Comparison of ENCODE assay signal across 27 mouse cellular contexts in genomic region chr5:5838767-5839166, GRCm38 (mm10).
DNase-seq lines count a peak whose midpoint lies in the region; ATAC-seq and TF ChIP-seq lines count a peak whose summit lies in the region.
"Had no signal": no experiment of that assay in that cellular context is flagged by ENCODE, and none has a peak within 500 bp of the region (broad histone marks: within the 10 kb centered on the region; RNA-seq: fewer than 3 reads in every experiment).

No protein-coding gene starts in this region.

- H3K4me1 ChIP-seq in G1E (ENCODE audit: insufficient read depth, low read depth, low read length), result peaks cover 20% of the 10 kb centered on the region
- no peaks in the 10 kb centered on the region for H3K4me1 ChIP-seq in forebrain, postnatal 0 days (ENCODE audit: insufficient read depth)
- H3K4me1 ChIP-seq: embryonic facial prominence, embryonic 13.5 days; embryonic facial prominence, embryonic 15.5 days; forebrain, embryonic 10.5 days; forebrain, embryonic 12.5 days had no signal

- no peak overlapping the region for H3K4me2 ChIP-seq in forebrain, postnatal 0 days (ENCODE audit: low read depth)
- H3K4me2 ChIP-seq: embryonic facial prominence, embryonic 13.5 days; embryonic facial prominence, embryonic 15.5 days; forebrain, embryonic 12.5 days had no signal

- no peaks in the 10 kb centered on the region for H3K9me3 ChIP-seq in G1E (replicated peaks)
- H3K9me3 ChIP-seq in forebrain, postnatal 0 days (ENCODE audit: low read length), result no peaks in the 10 kb centered on the region
- H3K9me3 ChIP-seq: embryonic facial prominence, embryonic 13.5 days; embryonic facial prominence, embryonic 15.5 days; forebrain, embryonic 10.5 days; forebrain, embryonic 12.5 days had no signal

- DNase-seq in 416B (ENCODE audit: low read depth), result peak; percentile 22
- DNase-seq in G1E (ENCODE audit: low spot score), result peak; percentile 29
- no peak for DNase-seq in spleen, postnatal 36 days (ENCODE audit: low spot score in 2 of 2)
- no peak for DNase-seq in forebrain, postnatal 0 days
- DNase-seq in left cerebral cortex, adult 9 months (ENCODE audit: low spot score in 2 of 2), result no peak
- DNase-seq: adrenal gland, adult 8-10 months; adrenal gland, postnatal 14 days; adrenal gland, postnatal 36 days; B cell, adult 2 months; cerebellum, adult 11-12 months; cerebellum, adult 2 months; cerebellum, adult 9-10 months; cerebellum, postnatal 10 days; cerebellum, postnatal 25 days; embryo, embryonic 11 days had no signal

- ATAC-seq in G1E (ENCODE audit: extremely low read depth, insufficient number of reproducible peaks, low FRiP score, poor library complexity, severe bottlenecking), result peak; percentile 96
- 0 out of 2 replicates have a peak, but pooled peaks have one; percentile 42 for ATAC-seq in common myeloid progenitor, adult 5-6 weeks (replicated peaks; ENCODE audit: low read depth, poor library complexity, severe bottlenecking)
- no peak for ATAC-seq in forebrain, postnatal 0 days
- ATAC-seq: activated CD4-positive, CD25-positive, alpha-beta regulatory T cell, adult 4 months; CD4-positive, CD25-positive, alpha-beta regulatory T cell, adult 4 months; forebrain, embryonic 14.5 days; forebrain, embryonic 16.5 days; Patski had no signal

- 63% methylated on average over 3 of the region's 3 CpGs for WGBS in forebrain, postnatal 0 days

- no peaks in the 10 kb centered on the region for H3K27me3 ChIP-seq in G1E (ENCODE audit: insufficient read depth, low read length)
- H3K27me3 ChIP-seq in forebrain, postnatal 0 days (ENCODE audit: insufficient read depth, low read length), result no peaks in the 10 kb centered on the region
- H3K27me3 ChIP-seq: CH12.LX; embryonic facial prominence, embryonic 13.5 days; embryonic facial prominence, embryonic 15.5 days; forebrain, embryonic 12.5 days had no signal

- H3K27ac ChIP-seq in forebrain, postnatal 0 days (ENCODE audit: low read depth, low read length), result no peak overlapping the region
- H3K27ac ChIP-seq: embryonic facial prominence, embryonic 13.5 days; embryonic facial prominence, embryonic 15.5 days; forebrain, embryonic 10.5 days; forebrain, embryonic 12.5 days had no signal

- TF ChIP-seq CTCF in G1E (IDR thresholded peaks at IDR 0.05; ENCODE audit: low read depth, low read length), result no peak
- no peak for TF ChIP-seq CTCF in forebrain, postnatal 0 days (IDR thresholded peaks at IDR 0.05; ENCODE audit: low read depth)

- H3K36me3 ChIP-seq in G1E (replicated peaks), result no peaks in the 10 kb centered on the region
- H3K36me3 ChIP-seq in forebrain, postnatal 0 days (ENCODE audit: insufficient read depth), result no peaks in the 10 kb centered on the region
- H3K36me3 ChIP-seq: embryonic facial prominence, embryonic 13.5 days; embryonic facial prominence, embryonic 15.5 days; forebrain, embryonic 10.5 days; forebrain, embryonic 12.5 days had no signal

- H3K4me3 ChIP-seq in G1E (ENCODE audit: low read depth, low read length), result no peak overlapping the region
- H3K4me3 ChIP-seq in forebrain, postnatal 0 days (ENCODE audit: low read depth, low read length), result no peak overlapping the region
- H3K4me3 ChIP-seq: embryonic facial prominence, embryonic 13.5 days; embryonic facial prominence, embryonic 15.5 days; erythroblast, embryonic 14.5 days; forebrain, embryonic 10.5 days; forebrain, embryonic 12.5 days had no signal

- no peak overlapping the region for H3K9ac ChIP-seq in forebrain, postnatal 0 days
- H3K9ac ChIP-seq: embryonic facial prominence, embryonic 13.5 days; embryonic facial prominence, embryonic 15.5 days; forebrain, embryonic 12.5 days had no signal

Comparison
In these comparisons a context has a peak if more than half of its experiments do, and no peak if none do; other contexts are left out.
1. DNase-seq: peak in 416B (single experiment) and G1E (single experiment); none in spleen, postnatal 36 days (0 of 2), forebrain, postnatal 0 days (single experiment) and left cerebral cortex, adult 9 months (0 of 2).